Mouse (Mus musculus): ENCODE measurements around the gene Gm10563. TPM values are rescaled to one million over a fixed set of nuclear protein-coding genes. Genes with fewer than 3 reads are reported as not detected.
"Not testable (repeated sequence)": the region's sequence is repeated elsewhere in the genome, so short reads cannot be mapped to it uniquely, and the experiment has no call there.

Gene Gm10563
- total RNA-seq (2021) = not detected

- intact Hi-C loops (cut with DNase I); DNase-seq: not testable (repeated sequence)
Observed at GRCm38 (mm10) chr4:155645308-155645707, at the start of gene Gm10563. Gm10563 (minus strand) TSS chr4:155645408.

- DNase-seq = peak; percentile 53
- intact Hi-C loops (cut with DNase I) = no loop called here
Observed at GRCm38 (mm10) chr4:155694482-155695401, 49.5 kb upstream of the Gm10563 start.

- intact Hi-C loops (cut with DNase I) = no loop called here
- peak; percentile 77 for DNase-seq
Observed at GRCm38 (mm10) chr4:155694111-155694481, 48.9 kb upstream of the Gm10563 start, which contains the start of gene Fndc10. Fndc10 (plus strand) TSS chr4:155694342.

- intact Hi-C loops (cut with DNase I) = no loop called here
Observed at GRCm38 (mm10) chr4:155692421-155692820, 47.2 kb upstream of the Gm10563 start.

GRCm38 (mm10) chr4:155690571-155691375 is 45.6 kb upstream of the Gm10563 start:
- intact Hi-C loops (cut with DNase I) = no loop called here
- DNase-seq = peak; percentile 88

More at GRCm38 (mm10) chr4:155692421-155692820, 47.2 kb upstream of the Gm10563 start:
- no peak for DNase-seq

GRCm38 (mm10) chr4:155687764-155688163 is 42.6 kb upstream of the Gm10563 start:
- DNase-seq; intact Hi-C loops (cut with DNase I): not testable (repeated sequence)

- DNase-seq; intact Hi-C loops (cut with DNase I): not testable (repeated sequence)
Observed at GRCm38 (mm10) chr4:155683670-155684277, 38.6 kb upstream of the Gm10563 start.

GRCm38 (mm10) chr4:155675991-155676390 is 30.8 kb upstream of the Gm10563 start:
- DNase-seq = no peak
- intact Hi-C loops (cut with DNase I) = no loop called here

- DNase-seq = no peak
- intact Hi-C loops (cut with DNase I) = no loop called here
Observed at GRCm38 (mm10) chr4:155672082-155672481, 26.9 kb upstream of the Gm10563 start.

- intact Hi-C loops (cut with DNase I); DNase-seq: not testable (repeated sequence)
Observed at GRCm38 (mm10) chr4:155670236-155670635, 25.0 kb upstream of the Gm10563 start.

- DNase-seq = no peak
- intact Hi-C loops (cut with DNase I) = no loop called here
Observed at GRCm38 (mm10) chr4:155669598-155670075, 24.4 kb upstream of the Gm10563 start.

- intact Hi-C loops (cut with DNase I) = no loop called here
- DNase-seq = peak; percentile 98
Observed at GRCm38 (mm10) chr4:155668689-155669597, 23.7 kb upstream of the Gm10563 start, which contains the start of gene Mib2. Mib2 (minus strand) TSS chr4:155669198.

GRCm38 (mm10) chr4:155666903-155667302 is 21.7 kb upstream of the Gm10563 start:
- intact Hi-C loops (cut with DNase I) = no loop called here

GRCm38 (mm10) chr4:155660641-155661040 is 15.4 kb upstream of the Gm10563 start:
- intact Hi-C loops (cut with DNase I) = no loop called here

More at GRCm38 (mm10) chr4:155666903-155667302, 21.7 kb upstream of the Gm10563 start:
- DNase-seq = no peak

GRCm38 (mm10) chr4:155658961-155659360 is 13.8 kb upstream of the Gm10563 start:
- DNase-seq = no peak
- intact Hi-C loops (cut with DNase I) = no loop called here

More at GRCm38 (mm10) chr4:155660641-155661040, 15.4 kb upstream of the Gm10563 start:
- DNase-seq = no peak

- no peak for DNase-seq
- intact Hi-C loops (cut with DNase I) = no loop called here
Observed at GRCm38 (mm10) chr4:155656214-155656751, 11.1 kb upstream of the Gm10563 start.

GRCm38 (mm10) chr4:155654456-155655298 is 9.5 kb upstream of the Gm10563 start:
- DNase-seq = peak; percentile 49
- intact Hi-C loops (cut with DNase I) = no loop called here

GRCm38 (mm10) chr4:155654183-155654455 is 8.9 kb upstream of the Gm10563 start:
- intact Hi-C loops (cut with DNase I) = no loop called here
- DNase-seq = no peak
